Mouse (Mus musculus) heart, embryonic 16.5 days (tissue): ENCODE measurements around the gene Olfr222. TPM values are rescaled to one million over a fixed set of nuclear protein-coding genes. Genes with fewer than 3 reads are reported as not detected.

Experiments used
- ATAC-seq: fragments of 200-750 bp; cut with Nextera tagmentation; replicated peaks from 2 replicates; pipeline ENCODE4 v1.8.0; 2017; ENCODE audit warnings: moderate number of reproducible peaks; ENCODE audit not compliant: insufficient read depth, low FRiP score; ENCODE audit errors: extremely low read depth
- H3K27ac ChIP-seq: fragments of 300-500 bp; sonication (generic); 2 replicates; pipeline ENCODE4 v1.5.1; 2014; ENCODE audit warnings: mild to moderate bottlenecking, low read length, control low read depth, moderate library complexity
- H3K27me3 ChIP-seq: fragments of 300-500 bp; sonication (generic); 2 replicates; pipeline ENCODE4 v1.6.1; 2014; ENCODE audit warnings: low read length, mixed read lengths; ENCODE audit not compliant: control insufficient read depth, insufficient read depth
- H3K36me3 ChIP-seq: fragments of 300-500 bp; sonication (generic); 2 replicates; pipeline ENCODE4 v1.6.1; 2014; ENCODE audit not compliant: control insufficient read depth, insufficient read depth
- H3K4me1 ChIP-seq: fragments of 300-500 bp; sonication (generic); 2 replicates; pipeline ENCODE4 v1.6.1; 2014; ENCODE audit warnings: low read length, mixed read lengths; ENCODE audit not compliant: control insufficient read depth, insufficient read depth
- H3K4me2 ChIP-seq: fragments of 300-500 bp; sonication (generic); 2 replicates; pipeline ENCODE4 v1.6.1; 2014; ENCODE audit warnings: low read depth, mild to moderate bottlenecking, control low read depth, low read length
- H3K4me3 ChIP-seq: fragments of 300-500 bp; sonication (generic); 2 replicates; pipeline ENCODE4 v1.5.1; 2014; ENCODE audit warnings: mild to moderate bottlenecking, control low read depth, low read length
- H3K9ac ChIP-seq: fragments of 300-500 bp; sonication (generic); 2 replicates; pipeline ENCODE4 v1.6.1; 2014; ENCODE audit warnings: low read length, control low read depth
- H3K9me3 ChIP-seq: fragments of 300-500 bp; sonication (generic); replicated peaks from 2 replicates; pipeline ENCODE4 v1.6.1; 2016; ENCODE audit warnings: low read length; ENCODE audit not compliant: control insufficient read depth
- WGBS: fragments of 180-500 bp; shearing (Covaris S2); extraction: QIAGEN DNeasy Blood & Tissue Kit; methylation state at CpG from one replicate; pipeline ENCODE4 v1.1.7; 2014; 5-methylcytosine and 5-hydroxymethylcytosine counted together
- polyA plus RNA-seq: library from polyadenylated mRNA; unstranded; fragments of >200 nt; fragmentation: Nextera tagmentation; extraction: Ambion mirVana; gene quantifications from 2 replicates; pipeline ENCODE4 v1.2.1, GENCODE M21; 2015

The Olfr222 gene
- polyA plus RNA-seq, 1 experiment from 2014 or later: not detected

GRCm38 (mm10) chr11:59596950-59597349 is 20.9 kb upstream of the Olfr222 start:
- Histone ChIP-seq H3K36me3 (no peaks in the 10 kb centered on the region), H3K27ac (no peak overlapping the region), H3K27me3 (no peaks in the 10 kb centered on the region), H3K4me1 (peaks cover 2% of the 10 kb centered on the region; the same call in 1 of the 2 replicates), H3K9ac (no peak overlapping the region), H3K4me3 (no peak overlapping the region), H3K4me2 (no peak overlapping the region), H3K9me3 (no peaks in the 10 kb centered on the region)
- ATAC-seq: no peak
- 77% methylated on average over 8 of the region's 8 CpGs for WGBS

DNA sequence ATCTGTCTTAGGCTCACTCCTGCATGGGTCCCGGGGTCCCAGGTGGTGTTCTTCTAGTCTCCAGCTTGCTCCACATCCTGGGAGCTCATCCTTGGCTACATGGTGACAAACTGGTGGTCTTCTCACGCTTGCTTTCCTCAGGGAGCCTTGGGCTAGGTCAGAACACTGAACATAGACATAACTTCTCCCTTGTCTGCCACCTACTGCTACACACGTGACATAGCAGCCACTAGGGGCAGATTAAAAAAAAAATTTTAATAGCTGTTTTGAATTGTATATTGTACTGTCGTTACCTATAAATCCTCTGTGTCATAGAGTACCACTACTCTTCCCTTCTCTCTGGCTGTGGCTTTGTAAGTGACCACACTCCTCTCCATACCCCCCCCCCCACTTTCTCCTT is 20.1 kb upstream of the Olfr222 start:
- H3K27ac ChIP-seq: no peak overlapping the region
- no peaks in the 10 kb centered on the region for H3K36me3 ChIP-seq
- WGBS: 39% methylated on average over 4 of the region's 4 CpGs
- no peak overlapping the region for H3K4me3 ChIP-seq
- ATAC-seq: no peak
- no peak overlapping the region for H3K4me2 ChIP-seq
- H3K9ac ChIP-seq: no peak overlapping the region
- no peaks in the 10 kb centered on the region for H3K27me3 ChIP-seq
- H3K9me3 ChIP-seq: no peaks in the 10 kb centered on the region
- H3K4me1 ChIP-seq: peaks cover 2% of the 10 kb centered on the region; the same call in 1 of the 2 replicates

DNA sequence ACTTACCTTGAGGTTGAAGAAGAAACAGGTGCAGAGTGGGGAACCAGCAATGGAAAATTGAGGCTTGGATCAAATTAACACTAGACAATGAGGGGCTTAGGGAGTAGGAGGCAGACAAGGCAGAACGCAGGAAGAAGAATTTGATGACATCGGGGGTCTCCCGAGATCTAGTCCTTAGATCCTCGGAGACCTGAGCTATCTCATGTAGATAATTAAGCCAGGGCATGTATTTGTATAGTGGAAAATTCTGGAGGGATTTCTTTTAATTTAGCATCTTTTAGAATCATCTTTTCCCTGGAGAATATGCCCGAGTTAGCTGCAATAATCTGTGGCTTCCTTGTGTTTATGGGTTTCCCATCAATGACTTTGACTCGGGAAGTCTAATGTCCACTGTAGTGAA is 17.2 kb upstream of the Olfr222 start, which contains the start of gene Olfr223:
Gene Olfr223 (minus strand): TSS at position 101 of the 400 bp plus-strand sequence.
- no peak within 1 kb of the TSS for H3K4me3 ChIP-seq
- whole genome bisulfite sequencing: 75% methylated on average over 6 of the region's 6 CpGs
- H3K27ac ChIP-seq: no peak within 1 kb of the TSS
- H3K27me3 ChIP-seq: no peaks in the 10 kb centered on the region
- H3K36me3 ChIP-seq: no peaks in the 10 kb centered on the region
- H3K4me1 ChIP-seq: no peaks in the 10 kb centered on the region
- no peak for ATAC-seq
- H3K4me2 ChIP-seq: no peak within 1 kb of the TSS
- H3K9me3 ChIP-seq: no peaks in the 10 kb centered on the region
- H3K9ac ChIP-seq: no peak within 1 kb of the TSS

DNA sequence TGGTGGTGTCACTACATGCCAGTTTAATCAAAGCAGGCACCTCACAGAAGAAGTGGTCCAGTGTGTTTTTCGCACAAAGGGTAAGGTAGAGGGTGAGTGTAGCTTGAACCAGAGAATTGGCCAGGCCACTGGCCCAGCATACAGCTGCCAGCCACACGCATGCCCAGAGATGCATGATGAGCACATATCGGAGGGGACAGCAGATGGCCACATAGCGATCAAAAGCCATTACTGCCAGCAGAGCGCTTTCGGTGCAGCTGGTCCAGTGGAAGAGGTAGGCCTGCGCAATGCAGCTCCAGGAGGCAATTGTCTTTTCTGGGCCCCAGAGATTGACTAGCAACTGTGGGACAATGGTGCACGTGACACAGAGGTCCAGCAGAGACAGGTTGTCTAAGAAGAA is 13.5 kb upstream of the Olfr222 start:
- WGBS: 89% methylated on average over 8 of the region's 8 CpGs
- no peak overlapping the region for H3K4me2 ChIP-seq
- no peak overlapping the region for H3K27ac ChIP-seq
- H3K9ac ChIP-seq: no peak overlapping the region
- H3K4me3 ChIP-seq: no peak overlapping the region
- no peaks in the 10 kb centered on the region for H3K4me1 ChIP-seq
- no peaks in the 10 kb centered on the region for H3K36me3 ChIP-seq
- no peak for ATAC-seq
- peaks cover 2% of the 10 kb centered on the region; the same call in 1 of the 2 replicates for H3K27me3 ChIP-seq
- H3K9me3 ChIP-seq: no peaks in the 10 kb centered on the region

- no peaks in the 10 kb centered on the region for H3K4me1 ChIP-seq
- H3K36me3 ChIP-seq: no peaks in the 10 kb centered on the region
- ATAC-seq: no peak
- H3K27me3 ChIP-seq: peaks cover 2% of the 10 kb centered on the region; the same call in 1 of the 2 replicates
- no peak overlapping the region for H3K4me3 ChIP-seq
- WGBS: 23% methylated on average over 6 of the region's 6 CpGs
- no peak overlapping the region for H3K4me2 ChIP-seq
- H3K9ac ChIP-seq: no peak overlapping the region
- H3K27ac ChIP-seq: no peak overlapping the region
- H3K9me3 ChIP-seq: no peaks in the 10 kb centered on the region
Observed at GRCm38 (mm10) chr11:59584539-59584938, 8.5 kb upstream of the Olfr222 start.

GRCm38 (mm10) chr11:59575726-59576125 is 309 bp downstream of the Olfr222 start:
- WGBS: 50% methylated on average over 9 of the region's 9 CpGs
- no peaks in the 10 kb centered on the region for H3K36me3 ChIP-seq

GRCm38 (mm10) chr11:59569306-59569705 is 6.7 kb downstream of the Olfr222 start:
- Histone ChIP-seq H3K4me2 (no peak overlapping the region), H3K4me1 (no peaks in the 10 kb centered on the region), H3K9ac (no peak overlapping the region), H3K4me3 (no peak overlapping the region), H3K27ac (no peak overlapping the region), H3K9me3 (no peaks in the 10 kb centered on the region), H3K27me3 (peaks cover 22% of the 10 kb centered on the region), H3K36me3 (no peaks in the 10 kb centered on the region)
- 58% methylated on average over 3 of the region's 3 CpGs for WGBS
- no peak for ATAC-seq

More at GRCm38 (mm10) chr11:59575726-59576125, 309 bp downstream of the Olfr222 start:
- H3K4me2 ChIP-seq: no peak overlapping the region
- no peak overlapping the region for H3K4me3 ChIP-seq
- no peaks in the 10 kb centered on the region for H3K4me1 ChIP-seq
- H3K27ac ChIP-seq: no peak overlapping the region
- ATAC-seq: no peak
- H3K9ac ChIP-seq: no peak overlapping the region
- H3K9me3 ChIP-seq: no peaks in the 10 kb centered on the region
- H3K27me3 ChIP-seq: peaks cover 17% of the 10 kb centered on the region

- H3K27me3 ChIP-seq: peaks cover 2% of the 10 kb centered on the region; the same call in 1 of the 2 replicates
- H3K9me3 ChIP-seq: no peaks in the 10 kb centered on the region
- no peak overlapping the region for H3K4me3 ChIP-seq
- ATAC-seq: no peak
- H3K27ac ChIP-seq: no peak overlapping the region
- H3K36me3 ChIP-seq: no peaks in the 10 kb centered on the region
- H3K4me1 ChIP-seq: no peaks in the 10 kb centered on the region
- no peak overlapping the region for H3K9ac ChIP-seq
- no peak overlapping the region for H3K4me2 ChIP-seq
- 66% methylated on average over 9 of the region's 9 CpGs for WGBS
Observed at GRCm38 (mm10) chr11:59562837-59563236, 13.2 kb downstream of the Olfr222 start.

DNA sequence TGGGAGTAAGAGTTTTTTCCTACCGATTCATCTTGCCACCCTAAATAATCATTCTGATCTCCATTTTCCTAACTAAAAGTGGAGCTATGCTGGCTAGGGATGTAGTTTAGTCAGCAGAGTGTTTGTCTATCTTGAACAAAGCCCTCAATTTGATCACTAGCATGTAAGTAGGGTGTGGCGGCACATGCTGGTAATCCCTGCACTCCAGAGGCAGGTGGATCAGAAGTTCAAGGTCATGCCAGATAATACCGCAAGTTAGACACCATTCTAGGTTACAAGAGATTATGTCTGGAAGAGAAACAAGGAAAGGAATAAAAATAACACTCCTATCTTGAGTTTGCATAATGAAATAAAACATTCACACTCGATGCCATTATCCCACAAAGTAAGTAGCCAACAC is 13.7 kb downstream of the Olfr222 start:
- Histone ChIP-seq H3K36me3 (no peaks in the 10 kb centered on the region), H3K4me2 (no peak overlapping the region), H3K9me3 (no peaks in the 10 kb centered on the region), H3K9ac (no peak overlapping the region), H3K4me3 (no peak overlapping the region), H3K4me1 (no peaks in the 10 kb centered on the region), H3K27me3 (no peaks in the 10 kb centered on the region), H3K27ac (no peak overlapping the region)
- 86% methylated on average over 4 of the region's 4 CpGs for WGBS
- ATAC-seq: no peak
